Mouse (Mus musculus) bone marrow, adult 2 months (tissue): ENCODE results near the gene Rtn4rl2.

Experiments used
- CTCF ChIP-seq: fragments of 200-500 bp; IDR thresholded peaks from 2 replicates; pipeline ENCODE4 v1.5.1; 2011; ENCODE audit warnings: low read length, control low read depth; ENCODE audit not compliant: control insufficient read depth, insufficient read depth
- POLR2A ChIP-seq: fragments of 200-500 bp; IDR thresholded peaks from 2 replicates; pipeline ENCODE4 v1.6.1; 2011; ENCODE audit warnings: low read depth, mild to moderate bottlenecking, control low read depth, low read length, borderline replicate concordance; ENCODE audit not compliant: control insufficient read depth

DNA sequence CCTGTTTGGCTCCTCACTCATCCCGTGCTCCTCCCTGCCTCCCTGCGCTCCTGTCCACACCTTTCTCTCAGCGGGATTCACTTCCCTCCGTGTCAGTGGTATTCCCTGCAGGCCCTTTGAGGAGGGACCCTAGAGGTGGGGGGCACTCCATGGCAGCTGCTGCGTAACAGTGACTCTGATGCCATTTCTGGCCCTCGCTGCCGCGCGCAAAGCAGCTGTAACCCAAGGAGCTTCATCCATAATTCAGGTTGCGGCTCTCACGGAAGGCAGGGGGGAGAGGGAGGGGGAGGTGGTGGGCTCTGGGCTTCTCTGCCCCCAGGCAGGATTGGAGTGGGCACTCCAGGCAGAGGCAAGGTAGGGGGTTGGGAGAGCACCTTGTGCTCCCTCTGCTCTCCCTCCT is 3.0 kb downstream of the Rtn4rl2 start:
- TF ChIP-seq CTCF (no peak), POLR2A (no peak)
